Mouse (Mus musculus): ENCODE data around the gene Lpin2. TPM values are rescaled to one million over a fixed set of nuclear protein-coding genes. Genes with fewer than 3 reads are reported as not detected.

Lpin2 gene
- 10 to 100 TPM; 42.8 to 51.7 TPM for total RNA-seq (2023)

GRCm38 (mm10) chr17:71182211-71182721, at the start of gene Lpin2:
TSS of gene Lpin2 (plus strand) at chr17:71182560.

Other genes with a start within 250 kb of the Lpin2 start
- gene Myom1, start 179.9 kb upstream of the Lpin2 start, total RNA-seq (2023), result 1 to 10 TPM; 2.2 to 3.1 TPM
- gene Myl12a, start 179.7 kb upstream of the Lpin2 start, total RNA-seq (2023), result 100 to 1,000 TPM; 380 to 382 TPM
- gene Emilin2, start 129.4 kb downstream of the Lpin2 start, total RNA-seq (2023), result 10 to 100 TPM in 1 of 2 experiments, 1 to 10 TPM in 1; 7.3 to 10.6 TPM

Measured in T-cell, adult 66 days (primary cell).